Mouse (Mus musculus) kidney, embryonic 14.5 days (tissue): ENCODE measurements at regions not wholly inside any gene's neighbourhood (a gene's known extent, or its start where the extent isn't known, plus 50 kb on each side); places are given as distances from the start of the nearest gene placed in this dataset.

ENCODE experiments used
- ATAC-seq: fragments of 200-750 bp; cut with Nextera tagmentation; 2 replicates; pipeline ENCODE4 v1.8.0; 2017; ENCODE audit warnings: moderate number of reproducible peaks, mild to moderate bottlenecking, moderate TSS enrichment, moderate library complexity; ENCODE audit not compliant: low FRiP score, low TSS enrichment
- H3K27ac ChIP-seq: fragments of 300-500 bp; sonication (generic); 2 replicates; pipeline ENCODE4 v1.5.1; 2014; ENCODE audit warnings: low read depth, mild to moderate bottlenecking, low read length, moderate library complexity, mixed read lengths
- H3K27me3 ChIP-seq: fragments of 300-500 bp; sonication (generic); 2 replicates; pipeline ENCODE4 v1.6.1; 2014; ENCODE audit warnings: mild to moderate bottlenecking, low read length; ENCODE audit not compliant: control insufficient read depth, insufficient read depth
- H3K36me3 ChIP-seq: fragments of 300-500 bp; sonication (generic); 2 replicates; pipeline ENCODE4 v1.6.1; 2014; ENCODE audit warnings: low read length, mixed read lengths; ENCODE audit not compliant: control insufficient read depth, insufficient read depth
- H3K4me1 ChIP-seq: fragments of 300-500 bp; sonication (generic); 2 replicates; pipeline ENCODE4 v1.6.1; 2014; ENCODE audit warnings: low read length, mixed read lengths; ENCODE audit not compliant: control insufficient read depth, insufficient read depth
- H3K4me2 ChIP-seq: fragments of 300-500 bp; sonication (generic); replicated peaks from 2 replicates; pipeline ENCODE4 v1.6.1; 2014; ENCODE audit warnings: low read depth, mild to moderate bottlenecking, low read length
- H3K4me3 ChIP-seq: fragments of 300-500 bp; sonication (generic); 2 replicates; pipeline ENCODE4 v1.5.1; 2014; ENCODE audit warnings: mild to moderate bottlenecking, low read length
- H3K9ac ChIP-seq: fragments of 300-500 bp; sonication (generic); 2 replicates; pipeline ENCODE4 v1.6.1; 2014; ENCODE audit warnings: low read depth, mild to moderate bottlenecking, low read length, moderate library complexity
- H3K9me3 ChIP-seq: fragments of 300-500 bp; sonication (generic); 2 replicates; pipeline ENCODE4 v1.6.1; 2016; ENCODE audit warnings: low read length; ENCODE audit not compliant: control insufficient read depth
- WGBS: fragments of 180-500 bp; shearing (Covaris S2); extraction: QIAGEN DNeasy Blood & Tissue Kit; methylation state at CpG from one replicate; pipeline ENCODE4 v1.1.7; 2014; 5-methylcytosine and 5-hydroxymethylcytosine counted together

DNA sequence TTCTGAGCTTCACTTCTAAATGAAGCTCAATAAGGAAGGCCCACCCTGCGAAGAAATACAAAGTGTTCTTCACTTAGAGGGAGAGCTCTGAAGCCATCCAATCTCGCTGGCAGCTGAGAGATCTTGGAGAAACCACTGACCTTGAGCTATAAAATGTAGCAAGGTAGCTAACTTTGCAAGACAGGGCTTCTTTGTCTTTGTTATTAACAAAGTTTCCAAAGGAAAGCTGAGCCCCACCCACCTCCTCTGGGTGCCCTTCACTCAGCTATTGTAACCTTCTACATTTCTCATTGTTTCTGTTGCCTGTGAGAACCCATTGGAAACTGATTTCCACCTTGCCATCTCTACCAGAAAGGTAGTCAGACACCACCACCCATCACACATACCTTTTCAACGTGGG lies 57.2 kb upstream of the Usp9x start:
- Histone ChIP-seq H3K9me3 (no peaks in the 10 kb centered on the region), H3K9ac (no peak overlapping the region), H3K27ac (no peak overlapping the region), H3K27me3 (no peaks in the 10 kb centered on the region), H3K4me3 (no peak overlapping the region), H3K36me3 (no peaks in the 10 kb centered on the region), H3K4me1 (no peaks in the 10 kb centered on the region), H3K4me2 (no peak overlapping the region)
- ATAC-seq: no peak
- WGBS: 71% methylated on average over 3 of the region's 3 CpGs

DNA sequence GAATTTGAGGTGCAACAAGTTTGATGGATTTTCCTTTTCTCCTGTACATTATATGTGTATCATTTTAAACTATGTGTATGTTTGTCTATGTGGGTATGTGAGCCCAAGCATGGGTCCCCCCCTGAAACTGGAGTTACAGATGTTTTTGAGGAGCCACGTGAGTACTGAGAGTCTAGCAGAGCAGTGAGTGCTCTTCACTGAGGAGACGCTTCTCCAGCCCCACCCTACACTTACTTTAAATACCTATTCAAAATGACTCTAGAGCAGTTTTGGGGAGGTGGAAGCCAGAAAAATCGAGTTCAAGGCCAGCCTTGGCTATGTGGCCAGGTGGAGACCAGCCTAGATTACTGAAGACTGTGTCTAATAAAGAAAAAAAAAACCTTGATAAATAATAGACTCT lies 58.2 kb upstream of the Usp9x start:
- Histone ChIP-seq H3K27ac (no peak overlapping the region), H3K9ac (no peak overlapping the region), H3K9me3 (no peaks in the 10 kb centered on the region), H3K27me3 (no peaks in the 10 kb centered on the region), H3K36me3 (no peaks in the 10 kb centered on the region), H3K4me3 (no peak overlapping the region), H3K4me2 (no peak overlapping the region), H3K4me1 (no peaks in the 10 kb centered on the region)
- WGBS: 68% methylated on average over 3 of the region's 3 CpGs
- ATAC-seq: no peak

DNA sequence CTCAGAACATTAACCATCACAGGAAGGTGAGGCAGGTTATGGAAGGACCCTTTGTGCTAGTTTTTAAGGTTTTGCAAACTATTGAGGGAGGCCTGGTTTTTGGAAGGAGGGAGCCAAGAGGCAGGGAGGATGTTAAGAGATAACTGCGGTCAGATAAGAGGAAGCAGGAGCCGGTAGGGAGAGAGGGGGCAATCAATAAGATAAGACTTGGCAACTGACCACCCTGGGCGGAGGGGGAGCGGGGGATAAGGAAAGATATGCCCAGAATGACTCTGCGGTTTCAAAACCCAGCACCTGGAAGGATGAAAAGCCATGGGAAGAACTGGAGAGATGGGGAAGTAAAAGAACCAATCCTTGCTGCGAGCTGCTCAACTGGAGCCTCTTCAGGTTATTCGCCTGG lies 80.5 kb upstream of the Usp9x start:
- no peak overlapping the region for H3K9ac ChIP-seq
- H3K9me3 ChIP-seq: no peaks in the 10 kb centered on the region
- H3K4me2 ChIP-seq: no peak overlapping the region
- no peaks in the 10 kb centered on the region for H3K36me3 ChIP-seq
- H3K27me3 ChIP-seq: no peaks in the 10 kb centered on the region
- no peak overlapping the region for H3K4me3 ChIP-seq
- 84% methylated on average over 7 of the region's 7 CpGs for WGBS
- no peaks in the 10 kb centered on the region for H3K4me1 ChIP-seq
- no peak for ATAC-seq
- H3K27ac ChIP-seq: no peak overlapping the region

DNA sequence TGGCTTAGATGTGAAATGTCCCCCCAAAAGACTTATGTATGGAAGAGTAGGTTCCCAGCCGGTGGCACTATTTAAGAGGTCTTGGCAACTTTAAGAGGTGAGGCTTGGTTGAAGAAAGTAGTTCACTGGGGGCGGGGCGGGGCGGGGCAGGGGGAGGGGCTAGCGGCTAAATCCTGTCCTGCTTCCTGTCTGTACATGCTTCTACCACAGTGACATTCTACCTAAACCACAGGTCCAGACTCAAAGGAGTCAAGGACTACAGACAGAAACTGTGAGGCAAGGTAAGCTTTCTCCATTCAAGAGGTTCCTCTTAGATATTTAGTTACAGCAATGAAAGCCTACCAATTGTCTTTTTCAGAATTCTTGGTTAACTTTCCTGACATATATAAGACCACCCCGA lies 93.6 kb upstream of the Usp9x start:
- H3K4me1 ChIP-seq: no peaks in the 10 kb centered on the region
- WGBS: 74% methylated on average over 6 of the region's 6 CpGs
- no peak overlapping the region for H3K4me3 ChIP-seq
- H3K36me3 ChIP-seq: no peaks in the 10 kb centered on the region
- H3K27me3 ChIP-seq: no peaks in the 10 kb centered on the region
- no peak overlapping the region for H3K27ac ChIP-seq
- no peak overlapping the region for H3K9ac ChIP-seq
- H3K9me3 ChIP-seq: no peaks in the 10 kb centered on the region
- H3K4me2 ChIP-seq: no peak overlapping the region
- ATAC-seq: no peak

DNA sequence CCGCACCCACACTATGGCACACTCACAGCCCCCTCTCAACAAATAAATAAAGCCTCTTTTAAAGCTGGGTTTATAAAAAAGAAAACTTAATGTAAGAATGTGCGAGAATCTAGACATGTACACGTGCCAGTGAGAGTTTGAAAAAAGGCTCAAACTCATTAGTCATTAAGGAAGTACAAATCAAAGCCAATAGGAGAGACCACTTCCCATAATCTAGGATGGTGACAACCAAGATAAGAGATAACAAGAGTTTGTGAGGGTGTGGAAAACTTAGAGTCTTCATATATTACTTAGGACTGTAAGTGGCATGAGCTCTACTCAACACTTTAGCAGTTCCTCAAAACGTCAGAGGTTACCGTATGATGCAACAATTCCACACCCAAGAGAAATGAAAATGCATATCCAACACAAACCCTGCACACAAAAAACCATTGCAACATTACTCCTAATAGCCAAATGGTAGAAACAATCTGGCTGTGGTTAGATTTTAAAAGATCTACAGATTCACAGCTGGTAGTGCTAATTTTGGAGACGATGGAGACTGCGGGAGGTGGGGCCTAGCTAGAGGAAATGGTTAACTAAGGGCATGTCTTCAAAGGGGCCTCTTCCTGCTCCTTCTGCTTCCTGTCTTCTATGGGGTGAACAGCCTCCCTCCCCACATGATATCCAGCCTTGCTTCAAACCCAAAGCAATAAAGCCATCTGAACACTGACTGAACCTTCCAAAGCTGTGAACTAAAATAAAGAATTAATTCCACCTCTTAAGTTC lies 102.1 kb upstream of the Usp9x start:
- Histone ChIP-seq H3K4me1 (no peaks in the 10 kb centered on the region), H3K9ac (no peak overlapping the region), H3K27ac (no peak overlapping the region), H3K4me2 (no peak overlapping the region), H3K27me3 (no peaks in the 10 kb centered on the region), H3K36me3 (no peaks in the 10 kb centered on the region), H3K4me3 (no peak overlapping the region), H3K9me3 (no peaks in the 10 kb centered on the region)
- WGBS: 90% methylated on average over 7 of the region's 7 CpGs
- ATAC-seq: no peak

DNA sequence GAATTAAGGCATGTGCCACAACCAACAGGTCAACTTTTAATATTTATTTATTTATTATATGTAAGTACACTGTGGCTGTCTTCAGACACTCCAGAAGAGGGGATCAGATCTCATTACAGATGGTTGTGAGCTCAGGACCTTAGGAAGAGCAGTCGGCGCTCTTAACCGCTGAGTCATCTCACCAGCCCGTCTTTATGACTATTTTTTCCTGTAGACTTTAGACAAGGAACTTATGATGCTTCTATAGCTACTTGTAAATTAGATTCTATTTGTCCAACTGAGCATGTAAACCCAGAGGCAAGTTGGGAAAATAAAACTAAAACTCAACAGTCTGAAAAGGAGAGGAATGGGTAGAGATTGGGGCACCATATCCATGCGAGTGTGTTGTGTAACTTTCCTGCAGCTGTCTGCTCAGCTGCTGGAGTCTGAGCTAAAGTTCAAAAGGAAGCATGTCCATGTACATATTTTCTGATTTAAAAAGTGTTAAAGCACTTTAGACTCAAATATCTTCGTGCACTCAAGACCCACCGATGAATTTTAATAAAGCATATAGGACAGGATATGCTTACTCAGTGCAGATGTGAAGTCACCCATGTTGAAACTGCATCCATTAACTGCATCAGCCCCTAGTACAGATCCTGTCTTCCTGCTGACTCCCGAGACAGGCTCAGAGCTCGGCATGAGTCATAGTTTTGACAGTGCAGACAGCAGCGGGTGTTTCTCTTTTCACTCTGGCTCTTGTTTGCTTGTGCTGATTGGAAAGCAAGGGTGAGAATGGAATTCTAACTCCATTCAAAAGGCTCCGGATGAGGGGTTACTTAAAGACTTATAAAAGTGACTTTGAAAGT lies 111.6 kb upstream of the Usp9x start:
- 72% methylated on average over 11 of the region's 11 CpGs for WGBS
- H3K27me3 ChIP-seq: no peaks in the 10 kb centered on the region
- no peak overlapping the region for H3K27ac ChIP-seq
- no peaks in the 10 kb centered on the region for H3K9me3 ChIP-seq
- no peaks in the 10 kb centered on the region for H3K36me3 ChIP-seq
- H3K4me1 ChIP-seq: no peaks in the 10 kb centered on the region
- ATAC-seq: no peak
- no peak overlapping the region for H3K4me3 ChIP-seq
- no peak overlapping the region for H3K9ac ChIP-seq
- no peak overlapping the region for H3K4me2 ChIP-seq

DNA sequence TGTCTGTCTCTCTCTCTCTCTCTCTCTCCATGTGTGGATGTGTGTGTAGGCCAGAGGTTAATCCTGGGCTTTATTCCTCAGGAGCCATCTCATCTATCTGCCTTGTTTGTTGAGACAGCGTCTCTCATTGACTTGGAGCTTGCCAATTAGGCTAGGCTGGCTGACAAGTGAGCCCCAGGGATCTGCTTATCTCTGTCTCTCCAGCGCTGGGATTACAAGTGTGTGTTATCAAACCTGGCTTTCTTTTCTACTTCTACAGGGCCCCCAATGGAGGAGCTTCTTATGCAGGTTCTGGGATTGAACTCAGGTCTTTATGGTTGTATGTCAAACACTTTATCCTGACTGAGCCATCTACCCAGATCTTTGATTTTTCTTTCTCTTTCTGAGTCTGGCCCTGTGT lies 112.4 kb upstream of the Usp9x start:
- Histone ChIP-seq H3K9me3 (no peaks in the 10 kb centered on the region), H3K27me3 (no peaks in the 10 kb centered on the region), H3K4me1 (no peaks in the 10 kb centered on the region), H3K4me3 (no peak overlapping the region), H3K9ac (no peak overlapping the region), H3K36me3 (no peaks in the 10 kb centered on the region), H3K4me2 (no peak overlapping the region), H3K27ac (no peak overlapping the region)
- no peak for ATAC-seq
- 90% methylated on average over 2 of the region's 2 CpGs for WGBS

DNA sequence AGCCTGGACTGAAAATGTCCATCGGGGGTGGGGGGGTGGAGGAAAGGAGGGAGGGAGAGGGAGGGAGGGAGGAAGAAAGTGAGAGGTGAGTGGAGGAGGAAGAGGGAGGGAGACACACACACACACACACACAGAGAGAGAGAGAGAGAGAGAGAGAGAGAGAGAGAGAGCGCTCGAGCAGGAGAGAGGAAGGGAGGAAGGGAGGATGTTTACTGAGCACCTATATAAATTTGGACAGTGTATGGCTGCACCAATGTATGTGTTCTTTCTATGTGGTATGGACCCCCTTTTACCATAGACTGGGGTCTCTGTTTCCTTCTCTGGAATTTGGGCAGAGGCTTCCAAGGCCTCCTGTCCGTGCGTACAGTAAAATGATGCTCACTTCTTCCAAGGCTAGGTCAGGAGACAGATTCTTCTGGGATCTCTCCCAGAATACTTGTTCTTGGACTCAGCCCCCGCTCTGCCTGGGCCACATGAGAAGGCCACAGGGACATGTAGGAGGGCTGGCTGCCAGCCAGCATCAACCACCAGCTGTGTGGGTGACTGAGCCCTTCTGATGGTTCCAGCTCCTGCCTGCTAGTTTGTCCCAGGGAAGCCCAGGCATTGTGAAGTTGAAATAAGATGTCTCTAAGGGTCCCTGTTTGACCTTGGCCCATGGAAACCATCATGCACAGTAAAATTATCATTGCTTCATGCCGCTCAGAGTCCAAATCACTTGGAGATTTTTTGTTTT lies 120.2 kb upstream of the Usp9x start:
- no peak overlapping the region for H3K4me3 ChIP-seq
- no peaks in the 10 kb centered on the region for H3K4me1 ChIP-seq
- H3K9ac ChIP-seq: no peak overlapping the region
- H3K27me3 ChIP-seq: no peaks in the 10 kb centered on the region
- no peak overlapping the region for H3K27ac ChIP-seq
- H3K9me3 ChIP-seq: no peaks in the 10 kb centered on the region
- ATAC-seq: peak; percentile 60; the same call in 1 of the 2 replicates
- WGBS: 56% methylated on average over 7 of the region's 7 CpGs
- H3K4me2 ChIP-seq: no peak overlapping the region
- no peaks in the 10 kb centered on the region for H3K36me3 ChIP-seq

DNA sequence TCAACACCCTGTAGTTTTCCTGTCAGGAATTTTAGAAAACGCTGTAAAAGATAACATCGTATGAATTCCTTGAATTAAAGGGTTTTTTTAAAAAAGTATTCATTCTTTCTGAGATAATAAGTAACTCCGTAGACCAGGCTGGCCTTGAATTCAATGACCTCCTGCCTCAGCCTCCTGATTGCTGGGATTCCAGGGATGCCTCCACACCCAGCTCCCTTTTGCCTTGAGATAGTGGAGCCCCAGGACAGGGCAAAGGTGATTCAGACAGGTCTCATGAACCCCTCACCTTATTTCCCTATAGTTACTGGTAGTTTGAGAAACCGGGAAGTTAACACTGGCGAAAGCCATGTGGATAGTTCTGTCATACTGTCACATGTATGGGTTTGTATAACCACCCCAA lies 128.8 kb upstream of the Usp9x start:
- no peak for ATAC-seq
- WGBS: 86% methylated on average over 5 of the region's 5 CpGs
- no peaks in the 10 kb centered on the region for H3K36me3 ChIP-seq
- no peaks in the 10 kb centered on the region for H3K9me3 ChIP-seq
- H3K4me3 ChIP-seq: no peak overlapping the region
- no peak overlapping the region for H3K4me2 ChIP-seq
- no peaks in the 10 kb centered on the region for H3K4me1 ChIP-seq
- no peak overlapping the region for H3K9ac ChIP-seq
- no peak overlapping the region for H3K27ac ChIP-seq
- H3K27me3 ChIP-seq: no peaks in the 10 kb centered on the region
